ENCODE assay signal across 8 mouse cellular contexts in the genomic region with DNA sequence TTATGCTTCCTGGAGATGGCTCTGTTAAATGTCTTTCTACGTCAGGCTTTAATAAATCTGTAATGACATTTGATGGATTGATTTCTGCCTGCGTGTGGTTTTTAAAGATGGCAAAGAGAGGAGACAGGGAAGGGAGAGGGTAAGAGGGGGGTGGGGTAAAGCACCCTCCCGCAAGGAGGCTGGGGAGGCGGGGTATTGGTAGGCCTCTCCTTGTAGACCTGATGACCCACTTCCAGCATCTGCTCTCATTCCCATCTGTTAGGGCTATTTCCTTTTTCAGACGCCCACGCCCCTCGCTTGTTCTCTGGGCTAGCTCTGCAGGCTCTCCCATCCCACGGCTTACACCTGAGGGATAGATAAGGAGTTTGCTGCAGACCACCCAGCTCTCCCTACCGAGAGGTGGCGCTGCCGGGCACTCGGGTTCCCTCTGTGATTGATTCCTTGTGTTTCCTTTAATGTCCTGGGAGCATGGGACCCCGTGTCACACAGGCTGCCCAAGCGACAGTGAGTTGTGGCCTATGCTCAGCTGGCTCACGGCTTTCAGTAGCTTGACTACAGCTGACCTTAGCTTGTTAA.
DNase-seq lines count a peak whose midpoint lies in the region.

No protein-coding gene starts in this region.

- intact Hi-C loops in heart, postnatal 10 days (cut with DNase I), result no loop called here

- DNase-seq in heart, postnatal 4 days, result peak; percentile 19
- DNase-seq in heart, postnatal 10 days, result no peak
- peak; percentile 10 for DNase-seq in lung, postnatal 36 days
- DNase-seq in lung, postnatal 25 days (ENCODE audit: low spot score), result no peak
- DNase-seq in brain, adult 2 months (ENCODE audit: low read depth, low spot score), result peak; percentile 29
- DNase-seq in right cerebral cortex, postnatal 14 days, result peak; percentile 32
- DNase-seq in urinary bladder, postnatal 4 days (ENCODE audit: low spot score in 2 of 2), result no peak
- DNase-seq in kidney, adult 11 months, result no peak

Comparison
In these comparisons a context has a peak if more than half of its experiments do, and no peak if none do; other contexts are left out.
1. DNase-seq: peak in heart, postnatal 4 days (single experiment), lung, postnatal 36 days (single experiment), brain, adult 2 months (single experiment) and right cerebral cortex, postnatal 14 days (single experiment); none in heart, postnatal 10 days (0 of 2), lung, postnatal 25 days (single experiment), urinary bladder, postnatal 4 days (0 of 2) and kidney, adult 11 months (single experiment).